Mouse (Mus musculus): Measurements from ENCODE around the gene Prl7c1. TPM values are rescaled to one million over a fixed set of nuclear protein-coding genes. Genes with fewer than 3 reads are reported as not detected.

Gene Prl7c1
- not detected in 2 replicates for polyA plus RNA-seq (2012; rRNA removed)

GRCm38 (mm10) chr13:27780704-27781103 is at the start of gene Prl7c1:
Gene Prl7c1, minus strand, starts transcription at chr13:27780804.

GRCm38 (mm10) chr13:27801354-27801753 is 20.8 kb upstream of the Prl7c1 start, which contains the start of gene Prl2a1:
Gene Prl2a1, plus strand, starts transcription at chr13:27801654.

Other genes with a start within 250 kb of the Prl7c1 start
- not detected in 2 replicates for gene Prl8a9, start 216.2 kb downstream of the Prl7c1 start, polyA plus RNA-seq (2012; rRNA removed)
- not detected in 2 replicates for gene Prl8a1, start 198.6 kb downstream of the Prl7c1 start, polyA plus RNA-seq (2012; rRNA removed)
- not detected in 2 replicates for gene Prl7b1, start 170.2 kb downstream of the Prl7c1 start, polyA plus RNA-seq (2012; rRNA removed)
- gene Prl7a1, start 138.3 kb downstream of the Prl7c1 start, polyA plus RNA-seq (2012; rRNA removed) = not detected in 2 replicates
- not detected in 2 replicates for gene Prl7a2, start 112.8 kb downstream of the Prl7c1 start, polyA plus RNA-seq (2012; rRNA removed)
- gene Prl7d1, start 64.1 kb downstream of the Prl7c1 start, polyA plus RNA-seq (2012; rRNA removed) = not detected in 2 replicates
- not detected in 2 replicates for gene Prl2a1, start 20.9 kb upstream of the Prl7c1 start, polyA plus RNA-seq (2012; rRNA removed)
- gene Prl2c1, start 68.5 kb upstream of the Prl7c1 start, polyA plus RNA-seq (2012; rRNA removed) = not detected in 2 replicates
- not detected in 2 replicates for gene Prl4a1, start 235.4 kb upstream of the Prl7c1 start, polyA plus RNA-seq (2012; rRNA removed)

Measured in ovary, adult 2 months (tissue).